ENCODE assay signal across 30 mouse cellular contexts in the genomic region with DNA sequence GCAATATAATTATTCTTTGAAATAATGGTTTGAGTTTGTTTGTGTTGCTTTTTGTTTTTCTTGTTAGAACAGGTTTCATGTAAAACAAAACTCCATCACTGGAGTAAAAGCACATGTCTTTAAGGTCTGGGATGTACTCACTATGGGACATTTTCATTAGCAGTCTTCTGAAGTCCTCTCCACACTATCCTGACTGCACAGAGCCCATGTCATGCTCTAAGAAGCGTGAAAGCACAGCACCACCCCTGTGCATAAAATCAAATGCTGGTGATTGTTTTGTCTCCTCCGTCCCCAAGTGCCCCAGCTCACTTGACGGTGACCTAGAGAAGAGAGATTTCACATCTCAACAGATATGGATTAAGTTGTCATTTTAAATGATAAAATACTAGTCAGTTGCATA. TPM values are rescaled to one million over a fixed set of nuclear protein-coding genes. Genes with fewer than 3 reads are reported as not detected.
"Had no signal": no experiment of that assay in that cellular context is flagged by ENCODE, and none has a peak within 500 bp of the region (broad histone marks: within the 10 kb centered on the region; RNA-seq: fewer than 3 reads in every experiment).

No protein-coding gene starts in this region.

- H3K9ac ChIP-seq: heart, embryonic 13.5 days; heart, embryonic 15.5 days; hindbrain, embryonic 12.5 days; hindbrain, embryonic 14.5 days; intestine, embryonic 15.5 days; limb, embryonic 12.5 days; liver, embryonic 13.5 days; liver, embryonic 15.5 days; liver, postnatal 0 days had no signal

- DNase-seq: gastrocnemius, adult 2 months; gastrocnemius, postnatal 10 days; gastrocnemius, postnatal 25 days; heart, adult 2 months; heart, postnatal 14 days; heart, postnatal 4 days; kidney, adult 18-20 months; kidney, postnatal 25 days; kidney, postnatal 4 days; liver; liver, embryonic 13.5 days; liver, postnatal 0 days had no signal

- ATAC-seq: hindbrain, embryonic 16.5 days; inflammation-experienced regulatory T-cells, adult 6 months; intestine, embryonic 15.5 days; intestine, postnatal 0 days; liver, postnatal 0 days had no signal

- H3K4me2 ChIP-seq: heart, embryonic 11.5 days; heart, embryonic 13.5 days; heart, embryonic 15.5 days; hindbrain, embryonic 12.5 days; hindbrain, embryonic 14.5 days; intestine, embryonic 15.5 days; limb, embryonic 12.5 days; liver, embryonic 11.5 days; liver, embryonic 13.5 days; liver, embryonic 15.5 days had no signal

- H3K9me3 ChIP-seq: heart, embryonic 13.5 days; heart, embryonic 15.5 days; hindbrain, embryonic 10.5 days; hindbrain, embryonic 12.5 days; intestine, embryonic 15.5 days; limb, embryonic 10.5 days; limb, embryonic 12.5 days; liver, embryonic 13.5 days; liver, embryonic 15.5 days had no signal

- H3K4me3 ChIP-seq: gastrocnemius, adult 2 months; heart, adult 2 months; heart, embryonic 13.5 days; heart, embryonic 15.5 days; hindbrain, embryonic 10.5 days; hindbrain, embryonic 12.5 days; intestine, embryonic 15.5 days; layer of hippocampus, adult 2 months; left cerebral cortex, adult 2 months; limb, embryonic 10.5 days; limb, embryonic 12.5 days; liver, embryonic 13.5 days; liver, embryonic 15.5 days had no signal

- H3K27me3 ChIP-seq: heart, embryonic 13.5 days; heart, embryonic 15.5 days; hindbrain, embryonic 12.5 days; intestine, embryonic 15.5 days; limb, embryonic 12.5 days; liver, embryonic 13.5 days; liver, embryonic 15.5 days had no signal

- H3K4me1 ChIP-seq: heart, embryonic 13.5 days; heart, embryonic 15.5 days; hindbrain, embryonic 12.5 days; intestine, embryonic 15.5 days; limb, embryonic 10.5 days; limb, embryonic 12.5 days; liver, embryonic 13.5 days; liver, embryonic 15.5 days had no signal

- H3K27ac ChIP-seq: gastrocnemius, adult 2 months; heart, adult 2 months; heart, embryonic 13.5 days; heart, embryonic 15.5 days; hindbrain, embryonic 10.5 days; hindbrain, embryonic 12.5 days; hindbrain, embryonic 14.5 days; intestine, embryonic 15.5 days; kidney, postnatal 0 days; layer of hippocampus, adult 2 months; left cerebral cortex, adult 2 months; limb, embryonic 10.5 days; limb, embryonic 12.5 days; liver, embryonic 13.5 days; liver, embryonic 15.5 days had no signal

- H3K36me3 ChIP-seq: heart, embryonic 13.5 days; heart, embryonic 15.5 days; hindbrain, embryonic 10.5 days; hindbrain, embryonic 12.5 days; intestine, embryonic 15.5 days; limb, embryonic 10.5 days; limb, embryonic 12.5 days; liver, embryonic 13.5 days; liver, embryonic 15.5 days had no signal

RNA-seq across cellular contexts. Expression of a gene that starts 45.1 kb away (rescaled TPM):
- polyA plus RNA-seq: heart, embryonic 11.5 days; heart, embryonic 13.5 days; heart, embryonic 15.5 days; heart, postnatal 0 days; hindbrain, embryonic 10.5 days; hindbrain, embryonic 14.5 days; inflammation-experienced regulatory T-cells, adult 6 months; intestine, embryonic 15.5 days; limb, embryonic 10.5 days; limb, embryonic 12.5 days; liver, embryonic 11.5 days; liver, embryonic 13.5 days; liver, embryonic 15.5 days; liver, postnatal 0 days had no signal

RNA-seq across cellular contexts. Expression of a gene that starts 55.4 kb away (rescaled TPM):
- polyA plus RNA-seq: heart, embryonic 11.5 days; inflammation-experienced regulatory T-cells, adult 6 months; limb, embryonic 10.5 days; liver, embryonic 11.5 days; liver, embryonic 13.5 days; liver, postnatal 0 days had no signal
